Mouse (Mus musculus): ENCODE results near the gene Maip1.

Maip1 gene

DNA sequence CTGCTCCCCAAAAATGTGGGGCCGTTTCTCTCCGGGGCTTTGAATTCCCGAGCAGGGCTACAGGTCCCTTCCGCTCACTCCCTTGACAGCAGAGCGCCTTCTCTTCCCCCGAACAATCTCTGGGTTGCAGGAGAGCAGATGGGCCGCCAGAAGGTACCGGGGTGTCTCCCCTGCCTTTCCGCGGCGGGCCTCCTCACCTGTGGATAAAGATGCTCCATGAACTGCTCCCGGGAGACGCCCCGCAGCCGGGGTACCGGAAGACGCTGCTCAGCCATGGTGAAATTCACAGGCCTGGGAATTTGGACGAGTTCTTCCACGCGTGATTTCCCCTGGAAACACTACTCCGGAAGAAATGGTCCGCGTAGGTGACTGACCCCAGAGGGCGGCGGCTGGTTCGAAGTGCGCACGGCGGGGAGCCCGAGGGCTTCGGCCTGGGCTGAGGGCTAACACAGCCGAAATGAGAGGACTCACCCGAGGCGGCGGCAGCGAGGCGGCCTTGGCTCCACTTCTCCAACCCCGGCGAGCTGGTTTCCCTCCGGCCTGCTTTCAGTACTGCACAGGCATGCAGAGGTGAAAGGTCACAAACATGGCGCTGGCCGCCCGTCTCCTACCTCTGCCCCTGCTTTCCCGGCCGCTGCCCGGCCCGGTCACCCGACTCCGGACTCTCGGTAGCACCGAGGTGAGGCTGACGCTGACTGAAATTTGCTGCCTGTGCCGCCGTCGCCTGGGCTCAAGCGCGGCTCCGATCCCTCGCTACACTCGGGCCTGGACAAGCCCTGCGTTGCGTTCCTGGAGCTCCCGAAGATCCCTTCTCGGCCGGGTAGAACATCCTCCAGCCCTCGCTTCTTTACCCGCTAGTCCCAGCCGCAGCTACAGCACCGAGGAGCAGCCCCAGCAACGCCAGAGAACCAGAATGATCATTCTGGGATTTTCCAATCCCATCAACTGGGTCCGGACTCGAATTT lies at the start of gene Maip1, which contains the start of gene Tyw5:
Maip1 (plus strand) TSS at position 142 of the 965 bp plus-strand sequence.
Tyw5 (minus strand) TSS at position 915 of the 965 bp plus-strand sequence.
- peak; percentile 79 for DNase-seq (ENCODE audit: low spot score)

DNA sequence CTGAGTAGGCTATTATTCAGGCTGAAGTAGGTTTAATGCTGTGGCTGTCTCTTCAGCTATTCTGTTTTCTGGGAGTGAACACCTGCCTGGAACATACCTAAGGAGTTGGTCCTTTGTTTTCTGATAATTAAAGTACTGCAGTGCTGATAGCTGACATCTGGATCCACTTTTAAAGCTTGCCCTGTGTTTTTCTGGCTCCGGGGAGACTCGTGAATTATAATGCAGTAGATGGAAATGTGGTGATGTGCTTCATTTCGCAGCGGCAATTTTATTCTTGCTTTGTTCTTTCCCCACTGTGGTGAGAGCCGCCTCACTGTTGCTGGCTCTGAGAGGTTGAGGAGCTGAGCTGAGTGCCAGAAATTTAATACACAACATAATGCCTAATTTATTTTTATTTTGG lies 47.6 kb upstream of the Maip1 start:
- no peak for DNase-seq (ENCODE audit: low spot score)

DNA sequence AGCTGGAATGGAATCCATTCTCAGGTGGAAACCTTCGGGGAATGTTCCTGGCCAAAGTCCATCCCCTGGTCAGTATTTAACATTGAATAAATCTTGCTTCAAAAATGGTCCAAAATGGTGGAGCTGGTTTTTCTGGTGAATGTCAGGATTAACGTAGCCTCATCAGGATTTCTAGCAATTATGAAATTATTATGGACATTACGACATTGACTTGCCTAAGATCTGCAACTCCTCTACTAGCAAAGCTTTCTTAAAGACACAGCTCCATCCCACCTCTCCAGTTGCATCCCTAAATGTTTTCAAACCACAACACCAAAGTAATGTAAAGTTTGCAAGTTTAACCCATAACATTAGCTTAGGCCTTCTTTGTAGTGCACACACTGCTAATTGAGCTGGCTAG lies 38.7 kb upstream of the Maip1 start:
- no peak for DNase-seq (ENCODE audit: low spot score)

DNA sequence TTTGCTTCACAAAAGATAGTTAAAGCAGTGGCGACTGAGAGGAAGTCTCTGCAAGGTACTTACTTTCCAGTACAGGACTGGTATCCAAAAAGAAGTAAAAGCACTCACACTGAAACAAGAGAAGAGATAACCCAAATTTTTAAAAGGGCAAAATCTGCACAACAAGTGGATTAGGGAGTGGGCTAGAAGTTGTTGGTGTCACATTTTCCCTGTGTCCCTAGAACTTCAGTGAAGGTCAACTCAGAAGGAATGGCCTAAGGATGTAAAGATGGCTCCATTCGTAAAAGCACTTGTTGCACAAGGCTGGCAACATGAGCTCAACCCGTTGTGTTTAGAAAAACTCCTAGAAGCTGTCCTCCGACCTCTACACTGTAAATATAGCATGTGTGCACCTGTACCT lies 37.0 kb upstream of the Maip1 start:
- DNase-seq (ENCODE audit: low spot score): no peak

DNA sequence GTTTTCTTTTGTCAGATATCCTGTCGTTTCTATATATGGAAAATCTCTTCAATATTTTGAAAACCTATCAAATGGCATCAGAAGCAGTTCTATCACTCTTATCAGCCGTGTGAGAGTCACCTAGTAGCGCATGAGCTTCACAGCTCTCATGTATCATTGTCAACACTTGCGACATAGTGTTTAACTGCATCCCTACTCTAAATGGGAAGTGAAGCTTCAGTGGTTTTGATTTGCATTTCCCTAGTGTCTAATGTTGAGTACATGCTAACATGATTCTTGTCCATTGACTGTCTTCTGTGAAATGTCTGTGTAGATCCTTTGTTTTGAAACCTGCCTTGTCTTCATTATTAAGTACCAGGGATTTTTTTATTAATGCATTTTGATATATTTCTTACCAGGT lies 35.7 kb upstream of the Maip1 start:
- no peak for DNase-seq (ENCODE audit: low spot score)

DNA sequence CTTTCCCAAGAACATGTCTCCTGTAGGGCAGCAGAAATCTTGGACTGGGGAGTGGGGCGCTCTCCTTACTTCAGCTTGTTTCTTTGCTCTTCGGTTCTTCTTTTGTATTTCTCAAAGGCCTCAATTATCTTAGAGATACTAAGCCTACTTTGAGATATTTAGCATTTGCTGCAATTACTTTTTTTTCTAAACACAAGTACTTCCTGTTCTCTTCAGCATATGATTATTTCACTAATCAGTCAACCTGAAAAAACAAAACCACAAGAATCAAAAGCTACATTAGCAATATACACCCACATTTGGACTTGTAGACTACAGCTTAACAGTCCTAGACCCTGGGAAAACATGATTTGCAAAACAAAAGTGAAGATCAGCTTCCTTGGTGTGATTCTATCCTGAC lies 30.9 kb upstream of the Maip1 start:
- no peak for DNase-seq (ENCODE audit: low spot score)

DNA sequence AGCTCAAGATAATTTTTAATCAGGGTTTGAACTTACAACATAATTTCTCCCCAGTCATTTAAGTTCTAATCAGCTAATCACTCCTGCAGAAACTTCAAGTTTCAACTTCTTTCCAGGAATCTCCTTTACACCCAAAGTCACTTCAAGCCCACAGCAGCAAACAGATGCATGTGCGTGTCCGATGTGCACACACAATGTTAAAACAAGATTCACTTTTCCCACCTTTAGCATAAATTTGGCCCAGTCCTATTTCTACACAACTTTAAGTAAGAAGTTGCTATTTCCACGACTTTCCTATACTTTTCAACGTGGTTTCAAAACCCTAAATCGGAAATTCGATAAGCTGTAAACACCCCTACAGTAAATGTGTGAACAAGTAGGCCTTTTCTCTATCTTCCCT lies 29.3 kb upstream of the Maip1 start:
- DNase-seq (ENCODE audit: low spot score): no peak

DNA sequence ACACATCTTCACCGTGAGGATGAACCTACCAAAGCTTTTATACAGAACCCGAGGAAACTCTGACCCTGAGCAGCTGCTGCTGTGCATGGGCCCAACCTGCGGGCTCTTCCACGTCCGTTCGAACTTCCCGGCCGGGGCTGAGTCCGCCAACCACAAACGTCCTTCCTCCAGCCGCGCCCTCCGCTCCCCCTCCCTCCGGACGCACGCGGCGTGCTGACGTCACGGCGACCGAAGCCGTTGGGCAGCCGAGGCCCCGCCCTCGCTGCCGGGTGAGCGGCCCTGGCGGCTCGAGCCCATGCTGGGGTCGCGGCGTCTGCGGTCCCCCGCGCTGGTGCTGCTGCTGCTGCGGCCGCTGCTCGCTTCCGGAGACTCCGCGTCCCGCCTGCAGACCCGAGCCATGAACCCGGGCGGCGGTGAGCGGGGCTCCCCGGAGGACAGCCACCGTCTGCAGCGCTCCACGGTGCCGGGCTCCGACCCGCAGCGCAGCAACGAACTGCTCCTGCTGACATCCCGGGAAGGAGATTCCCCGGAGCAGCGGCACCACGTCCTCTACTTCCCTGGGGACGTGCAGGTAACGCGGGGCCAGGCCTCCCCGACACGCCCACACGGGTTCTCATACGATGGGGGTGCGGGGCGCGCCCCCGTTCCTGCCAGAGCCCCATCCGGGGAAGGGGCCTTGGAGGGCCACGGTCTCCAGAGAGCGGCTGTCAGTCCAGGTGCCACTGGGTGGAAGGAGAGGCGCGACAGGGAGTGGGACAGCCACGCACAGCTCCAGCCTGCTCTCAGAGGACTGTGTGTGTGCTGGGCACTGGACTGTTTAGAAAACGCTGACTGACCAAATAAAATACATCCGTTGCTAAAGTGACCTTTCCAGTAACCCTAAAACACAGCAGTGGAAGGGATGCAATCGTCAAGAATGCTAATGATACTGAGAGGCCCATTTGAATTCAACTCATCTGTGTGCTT lies 28.5 kb upstream of the Maip1 start, which contains the start of gene 1700066M21Rik:
1700066M21Rik (plus strand) TSS at position 245 of the 966 bp plus-strand sequence.
- peak; percentile 95 for DNase-seq (ENCODE audit: low spot score)

DNA sequence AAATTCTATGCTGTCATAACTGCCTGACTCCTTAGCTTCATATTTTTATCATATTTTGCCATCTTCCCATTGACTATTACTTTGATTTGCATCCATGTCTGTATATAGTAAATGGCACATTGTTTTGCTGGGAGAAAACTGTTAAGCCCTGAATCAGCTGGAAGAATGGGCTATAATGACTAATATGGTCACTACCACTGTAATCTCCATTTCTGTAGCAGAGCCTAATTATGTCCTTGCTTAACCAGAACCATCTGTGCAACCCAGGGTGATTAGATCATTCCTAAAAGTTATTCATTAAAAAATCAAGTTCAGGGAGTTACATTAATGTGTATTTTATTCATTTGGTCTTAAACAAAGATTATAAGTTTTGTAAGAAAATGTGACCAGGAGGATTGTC lies 19.6 kb upstream of the Maip1 start:
- no peak for DNase-seq (ENCODE audit: low spot score)

DNA sequence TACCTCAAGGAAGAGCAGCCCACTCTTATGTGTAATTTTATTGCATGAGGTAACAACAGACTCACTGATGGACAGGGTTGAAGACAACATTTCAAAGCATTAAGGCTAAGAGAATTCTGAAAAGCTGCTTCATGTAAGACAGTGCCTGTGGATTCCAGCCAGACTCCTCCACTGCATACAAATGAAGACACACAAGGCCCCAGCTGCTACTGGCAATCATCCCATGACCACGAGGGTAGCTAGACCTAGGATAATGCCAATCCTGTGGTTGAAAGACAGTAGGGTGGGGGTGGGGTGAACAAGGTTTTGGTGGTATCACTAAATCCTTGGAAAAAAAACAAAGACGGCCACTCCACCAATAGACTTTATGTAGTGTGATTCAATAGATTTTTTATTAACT lies 18.3 kb upstream of the Maip1 start:
- DNase-seq (ENCODE audit: low spot score): no peak

DNA sequence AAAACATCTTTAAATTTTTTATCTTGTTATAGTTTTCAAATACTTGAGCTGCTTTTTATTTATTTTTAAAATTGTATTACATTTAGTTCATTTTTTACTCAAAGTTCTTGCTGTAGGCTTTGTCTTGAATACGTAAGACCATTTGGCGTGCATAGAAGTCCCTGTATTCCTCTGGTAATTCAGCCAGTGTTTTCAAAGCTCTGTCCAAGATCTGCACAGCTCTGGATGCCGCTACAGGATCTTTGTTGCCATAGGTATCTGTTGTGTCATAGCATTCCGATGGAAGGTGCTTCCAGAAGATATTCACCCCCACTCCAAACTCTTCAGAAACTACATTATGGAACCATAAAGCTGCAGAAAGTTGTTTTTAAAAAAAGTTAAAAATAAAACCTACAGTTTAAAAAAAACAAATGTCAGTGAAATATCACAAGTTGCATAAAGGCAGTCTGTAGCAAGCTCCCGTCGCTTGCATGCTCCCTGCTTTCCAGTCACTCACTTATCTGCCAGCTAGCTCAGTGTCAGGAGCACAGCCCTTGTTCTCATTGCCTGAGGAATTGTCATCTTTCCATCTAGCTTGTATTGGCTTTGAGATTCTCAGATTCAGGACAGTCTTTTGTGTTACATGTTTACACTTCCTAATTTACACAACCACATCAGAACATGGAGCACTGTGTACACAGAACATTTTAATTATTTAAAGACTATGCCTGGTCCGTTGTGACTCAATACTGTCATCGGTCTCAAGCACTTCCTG lies 17.5 kb upstream of the Maip1 start:
- DNase-seq (ENCODE audit: low spot score): no peak

DNA sequence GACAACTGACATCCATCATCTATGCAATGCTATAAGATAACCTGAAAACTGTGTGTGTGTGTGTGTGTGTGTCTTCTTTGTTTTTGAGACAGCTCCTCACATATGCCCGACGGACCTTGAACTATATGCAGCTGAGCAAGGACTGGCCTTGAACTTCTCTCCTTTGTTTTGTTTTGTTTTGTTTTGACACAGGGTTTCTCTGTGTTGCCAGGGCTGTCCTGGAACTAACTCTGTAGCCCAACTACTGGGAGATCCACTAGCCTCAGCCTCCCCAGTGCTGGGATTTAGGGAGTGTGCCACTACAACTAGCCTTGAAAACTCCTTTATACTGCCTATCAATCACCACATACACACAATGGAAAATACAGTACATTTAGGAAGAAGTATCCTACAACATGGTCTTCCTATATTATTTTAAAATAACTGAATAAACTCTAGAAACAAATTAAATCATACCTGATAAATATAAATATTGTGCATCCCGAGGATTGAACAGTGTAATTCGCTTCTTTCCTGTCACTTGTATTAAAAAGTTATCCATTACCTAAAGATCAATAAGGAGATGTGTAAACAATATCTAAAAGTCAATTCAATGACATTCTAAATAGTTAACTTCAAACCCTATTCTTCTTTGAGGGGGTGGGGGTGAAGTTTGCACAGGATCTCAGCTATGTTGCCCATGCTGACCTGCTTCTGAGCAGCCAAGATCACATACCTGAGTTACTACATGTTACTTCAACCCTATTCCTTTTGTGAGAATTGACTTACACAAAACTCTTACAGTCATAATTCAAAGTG lies 14.9 kb upstream of the Maip1 start:
- DNase-seq (ENCODE audit: low spot score): no peak

DNA sequence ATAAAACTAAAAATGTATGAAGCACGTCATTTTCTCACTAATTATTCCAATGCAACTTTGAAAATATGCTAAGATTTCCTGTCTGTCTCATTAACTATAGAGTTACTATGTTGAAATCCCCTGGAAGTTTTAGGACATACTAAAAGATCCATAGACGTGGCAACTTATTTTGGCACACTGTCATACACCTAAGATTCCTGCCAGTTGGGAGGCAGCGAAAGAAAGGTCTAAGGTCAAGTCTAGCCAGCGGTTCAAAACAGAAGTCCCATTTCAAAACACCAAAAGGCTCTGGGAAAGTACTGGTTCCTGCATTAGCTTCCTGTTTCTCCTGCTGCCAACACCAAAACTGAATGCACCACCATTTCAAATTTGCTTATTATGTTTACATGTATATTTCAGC lies 13.7 kb upstream of the Maip1 start:
- DNase-seq (ENCODE audit: low spot score): no peak

DNA sequence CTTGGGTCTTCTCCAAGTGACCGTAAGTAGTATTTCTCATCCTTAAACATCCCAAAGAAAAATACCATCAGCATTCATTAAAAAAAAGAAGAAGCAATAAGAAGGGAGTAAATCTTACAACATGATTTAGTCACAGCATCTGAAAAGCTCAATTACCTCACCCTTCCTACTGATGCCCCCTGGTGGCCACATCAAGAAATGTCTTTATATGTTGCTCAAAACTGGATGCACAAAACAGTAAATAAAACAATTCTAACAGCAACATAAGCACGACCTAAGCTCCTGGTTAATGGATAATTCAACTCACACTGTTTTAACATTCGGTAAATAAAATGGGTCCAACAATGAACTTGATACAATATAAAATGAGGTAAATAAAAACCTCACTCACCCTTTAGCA lies 12.1 kb upstream of the Maip1 start:
- peak; percentile 48 for DNase-seq (ENCODE audit: low spot score)

DNA sequence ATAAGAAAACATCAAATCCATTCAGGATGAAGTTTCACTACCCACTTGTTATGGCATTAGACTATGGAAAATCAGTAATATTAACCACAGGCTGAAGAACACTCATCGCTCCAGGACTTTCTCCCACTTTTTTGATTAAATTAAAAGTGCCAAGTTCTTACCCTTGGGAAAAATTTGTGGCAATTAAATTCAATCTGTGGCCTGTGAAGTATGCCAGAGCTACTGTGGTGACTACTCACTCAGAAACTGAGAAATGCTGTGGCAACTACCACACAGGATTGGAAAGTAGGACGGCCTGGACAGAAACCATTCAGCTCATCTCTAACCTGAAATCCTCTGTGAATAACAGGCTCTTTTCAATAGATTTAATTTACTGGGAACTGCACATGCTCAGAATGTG lies 5.8 kb upstream of the Maip1 start:
- no peak for DNase-seq (ENCODE audit: low spot score)

DNA sequence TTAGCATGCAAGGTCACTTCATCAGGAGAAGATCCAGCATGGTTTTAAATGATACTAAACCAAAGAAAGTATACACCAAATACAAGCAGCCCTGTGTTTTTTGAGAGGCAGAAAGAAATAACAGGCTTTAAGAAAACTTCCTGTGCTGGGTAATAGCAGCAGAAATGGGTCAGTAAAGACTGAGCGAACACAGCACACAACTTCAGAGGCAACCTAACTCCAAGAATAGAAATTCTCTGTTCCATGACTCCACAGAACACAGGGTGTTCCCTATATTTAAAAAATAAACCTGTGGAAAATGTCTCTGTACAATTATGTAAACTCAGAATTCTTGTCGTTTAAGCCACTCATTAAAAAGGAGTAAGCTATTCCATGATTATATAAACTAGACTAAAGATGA lies 5.3 kb upstream of the Maip1 start:
- DNase-seq (ENCODE audit: low spot score): no peak

DNA sequence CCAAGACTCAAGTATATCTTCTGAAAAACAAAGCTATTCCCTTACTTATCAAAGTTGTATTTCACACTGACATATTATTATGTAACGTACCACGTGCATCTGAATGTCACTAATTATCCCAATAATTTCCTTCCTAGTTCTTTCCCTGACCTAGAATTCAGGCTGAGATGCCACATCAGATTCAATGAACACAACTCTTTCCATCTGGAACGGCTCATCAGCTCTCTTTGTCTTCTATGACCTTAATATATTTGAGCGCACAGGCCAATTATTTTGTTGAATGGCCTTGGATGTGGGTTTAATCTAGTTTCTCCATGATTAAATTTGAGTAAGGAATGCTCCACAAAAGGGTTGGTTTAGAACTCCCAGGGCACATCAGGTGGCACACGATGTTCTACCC lies 4.0 kb upstream of the Maip1 start:
- no peak for DNase-seq (ENCODE audit: low spot score)

DNA sequence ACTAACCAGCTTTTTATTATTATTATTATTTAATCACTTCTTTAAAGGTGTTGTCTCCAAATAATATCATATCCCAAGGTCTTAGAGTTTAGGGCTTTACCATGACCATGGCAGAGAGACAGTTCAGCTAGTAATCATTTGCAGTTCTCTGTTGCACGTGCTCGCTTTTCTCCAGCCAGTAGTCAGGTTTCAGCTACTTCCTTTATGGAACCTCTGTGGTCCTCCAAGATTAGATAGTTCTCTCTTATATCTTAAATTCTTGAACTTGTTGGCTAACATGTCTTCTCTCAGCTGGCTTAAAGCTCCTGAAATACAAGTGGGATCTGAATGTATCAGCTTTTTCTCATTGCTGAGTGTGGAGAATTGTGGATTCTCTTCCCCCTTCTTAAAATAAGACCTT lies 2.9 kb downstream of the Maip1 start:
- no peak for DNase-seq (ENCODE audit: low spot score)

DNA sequence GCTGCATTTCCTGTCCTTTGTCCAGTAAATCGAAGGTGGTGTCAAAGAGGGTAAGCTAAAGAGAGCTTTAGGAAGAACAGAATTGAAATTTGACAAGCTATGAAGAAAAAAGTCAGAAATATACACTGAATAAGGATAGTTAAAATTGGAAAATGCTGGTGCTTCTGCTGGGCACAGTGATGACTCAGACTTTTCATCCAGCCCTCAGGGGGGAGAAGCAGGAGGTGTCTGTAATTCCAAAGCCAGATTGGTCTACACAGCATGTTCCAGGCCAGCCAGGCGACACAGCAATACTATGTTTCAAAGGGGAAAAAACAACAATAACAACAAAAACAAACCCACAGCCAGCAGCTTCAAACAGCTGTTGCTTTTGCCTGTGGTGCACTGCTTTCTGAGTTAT lies 7.3 kb downstream of the Maip1 start:
- no peak for DNase-seq (ENCODE audit: low spot score)

DNA sequence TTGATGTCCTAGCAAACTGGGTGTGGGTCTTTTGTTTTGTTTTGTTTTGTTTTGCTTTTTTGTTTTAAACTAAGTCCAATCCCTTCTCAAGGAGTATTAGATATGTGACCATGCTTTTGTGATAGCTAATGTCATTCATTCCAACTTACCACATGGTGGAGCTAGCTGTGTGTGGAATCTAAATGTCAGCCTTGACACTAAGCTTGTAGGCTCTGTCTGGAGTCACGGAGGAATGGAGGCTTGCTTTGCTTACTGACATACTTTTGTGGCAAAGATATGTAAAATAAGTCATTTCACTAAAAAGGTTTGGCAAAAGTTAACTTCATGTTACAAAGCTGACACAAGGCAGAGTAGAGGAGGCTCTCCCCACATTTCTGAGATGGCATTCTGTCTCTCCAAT lies 17.6 kb downstream of the Maip1 start:
- DNase-seq (ENCODE audit: low spot score): no peak

All from urinary bladder, postnatal 14 days (tissue).